Mouse (Mus musculus): ENCODE measurements around the gene Gm20388.

DNA sequence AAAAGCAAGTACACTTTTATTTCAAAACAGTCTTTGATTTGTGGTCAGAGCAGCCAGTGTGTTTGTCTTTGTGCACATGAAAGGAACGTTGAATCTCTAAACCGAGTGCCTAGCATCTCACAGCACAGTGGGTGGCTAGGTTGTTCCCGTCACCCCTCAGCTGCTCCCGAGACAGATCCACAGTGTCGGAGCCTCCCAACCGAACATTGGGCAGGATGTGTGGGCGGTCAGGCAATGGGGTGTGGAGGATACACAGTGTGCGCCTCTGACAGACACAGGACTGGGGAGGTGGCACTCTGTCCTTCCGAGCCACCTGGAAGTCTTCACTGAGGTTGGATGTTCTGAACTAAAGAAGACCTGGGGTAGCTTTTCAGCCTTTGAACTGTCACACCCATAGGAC is 3595.1 kb downstream of the Gm20388 start:
- TF ChIP-seq CTCF (IDR thresholded peaks at IDR 0.05; ENCODE audit: borderline replicate concordance, extremely low read depth, insufficient read depth, insufficient read length) (no peak), POLR2A (IDR thresholded peaks at IDR 0.05; ENCODE audit: borderline replicate concordance, extremely low read depth, insufficient read depth, insufficient read length, poor library complexity, severe bottlenecking) (no peak)

Measured in brain, embryonic 14.5 days (tissue).